Mouse (Mus musculus) kidney, postnatal 10 days (tissue): ENCODE measurements around the gene Rpgr.
A peak's percentile ranks its signal among the peaks of the same experiment; 100 is the strongest.

Source experiments
- DNase-seq: peaks from one replicate; pipeline ENCODE4 v3.0.0; 2021; ENCODE audit warnings: mixed read lengths

Rpgr gene

DNA sequence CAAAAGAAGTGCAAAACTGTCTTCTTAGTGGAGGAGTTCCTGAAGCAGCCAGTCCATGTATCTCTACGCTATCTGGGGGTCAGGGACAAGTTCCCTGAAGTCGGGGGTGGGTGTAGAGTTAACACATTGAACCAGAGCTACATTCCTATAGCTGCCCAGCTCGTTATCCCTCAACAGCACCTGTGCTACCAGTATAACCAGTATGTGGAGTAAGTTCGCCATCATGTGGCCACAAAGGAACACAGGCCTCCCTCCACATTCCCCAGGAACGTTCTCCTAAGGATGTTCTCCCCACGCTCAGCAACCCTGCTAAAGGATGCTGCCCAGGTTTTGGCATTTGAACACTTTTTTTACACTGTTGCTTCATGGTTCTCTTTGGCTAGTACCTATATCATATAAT lies 146.0 kb downstream of the Rpgr start:
- DNase-seq: peak; percentile 23

DNA sequence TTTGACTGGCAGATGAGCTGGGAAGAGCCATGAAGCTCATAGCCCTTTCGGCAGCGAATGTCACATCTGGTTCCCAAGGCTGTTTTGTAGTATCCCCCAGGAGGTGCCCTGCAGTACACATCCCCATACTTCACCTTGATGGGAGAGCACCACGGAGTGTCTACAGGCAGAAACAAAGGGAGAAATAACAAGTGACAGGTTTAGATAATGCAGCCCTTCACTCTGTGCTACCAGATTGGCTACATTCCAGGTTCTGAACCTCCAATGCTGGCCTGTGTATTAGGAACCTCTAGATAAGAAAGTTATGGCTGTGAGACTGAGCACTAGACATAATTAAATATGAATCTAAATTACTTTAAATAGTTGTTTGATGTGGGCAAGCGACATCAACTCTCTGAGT lies 147.3 kb downstream of the Rpgr start:
- no peak for DNase-seq

- no peak for DNase-seq
Observed at GRCm38 (mm10) chrX:10063781-10064180, 152.9 kb downstream of the Rpgr start.

DNA sequence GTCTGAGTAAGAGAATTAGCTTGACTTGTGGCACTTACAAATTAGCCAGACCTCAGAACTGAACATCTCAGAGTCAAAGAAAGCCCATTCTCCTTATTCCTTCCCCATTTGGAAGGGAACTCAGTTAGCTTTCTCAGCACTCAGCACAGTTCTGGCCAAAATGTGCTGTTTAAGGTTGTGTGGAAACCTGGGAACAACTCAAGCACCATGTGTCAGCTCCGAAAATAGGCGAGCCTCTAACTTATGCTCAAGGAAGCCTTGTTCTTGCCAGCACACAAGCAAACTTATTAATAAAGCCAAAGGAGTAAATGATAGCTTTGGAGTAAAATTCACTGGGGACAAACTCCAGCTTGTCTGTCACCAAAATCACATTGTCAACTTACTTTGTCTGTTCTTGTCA lies 153.4 kb downstream of the Rpgr start:
- no peak for DNase-seq

- DNase-seq: no peak
Observed at GRCm38 (mm10) chrX:10062201-10062600, 154.5 kb downstream of the Rpgr start.

- DNase-seq: no peak
Observed at GRCm38 (mm10) chrX:10034666-10035065, 182.1 kb downstream of the Rpgr start.
